Mouse (Mus musculus) lung, embryonic 14.5 days (tissue): ENCODE results near the gene Spag5. TPM values are rescaled to one million over a fixed set of nuclear protein-coding genes. Genes with fewer than 3 reads are reported as not detected.

Experiments
- ATAC-seq: fragments of 200-750 bp; cut with Nextera tagmentation; 2 replicates; pipeline ENCODE4 v1.8.0; 2017; ENCODE audit warnings: mild to moderate bottlenecking, moderate TSS enrichment, moderate library complexity; ENCODE audit not compliant: insufficient read depth
- DNase-seq: peaks from one replicate; pipeline ENCODE4 v3.0.0-alpha.2; 2015
- H3K27ac ChIP-seq: fragments of 300-500 bp; sonication (generic); 2 replicates; pipeline ENCODE4 v1.5.1; 2014; ENCODE audit warnings: low read depth, mild to moderate bottlenecking, moderate library complexity
- H3K27me3 ChIP-seq: fragments of 300-500 bp; sonication (generic); 2 replicates; pipeline ENCODE4 v1.6.1; 2014; ENCODE audit warnings: low read length, control low read depth; ENCODE audit not compliant: insufficient read depth
- H3K36me3 ChIP-seq: fragments of 300-500 bp; sonication (generic); 2 replicates; pipeline ENCODE4 v1.6.1; 2014; ENCODE audit warnings: control low read depth; ENCODE audit not compliant: insufficient read depth
- H3K4me1 ChIP-seq: fragments of 300-500 bp; sonication (generic); 2 replicates; pipeline ENCODE4 v1.6.1; 2014; ENCODE audit warnings: antibody characterized with exemption, control low read depth; ENCODE audit not compliant: insufficient read depth
- H3K4me2 ChIP-seq: fragments of 300-500 bp; sonication (generic); 2 replicates; pipeline ENCODE4 v1.6.1; 2014; ENCODE audit warnings: mild to moderate bottlenecking
- H3K4me3 ChIP-seq: fragments of 300-500 bp; sonication (generic); 2 replicates; pipeline ENCODE4 v1.5.1; 2014; ENCODE audit warnings: low read depth, low read length
- H3K9ac ChIP-seq: fragments of 300-500 bp; sonication (generic); 2 replicates; pipeline ENCODE4 v1.6.1; 2014
- H3K9me3 ChIP-seq: fragments of 300-500 bp; sonication (generic); 2 replicates; pipeline ENCODE4 v1.6.1; 2016; ENCODE audit warnings: low read depth, low read length, control low read depth
- CTCF ChIP-seq: IDR thresholded peaks from 2 replicates; pipeline ENCODE4 v1.5.1; 2016; ENCODE audit warnings: antibody characterized with exemption, low read depth
- WGBS: fragments of 180-500 bp; shearing (Covaris S2); extraction: QIAGEN DNeasy Blood & Tissue Kit; methylation state at CpG from one replicate; pipeline ENCODE4 v1.1.7; 2014; 5-methylcytosine and 5-hydroxymethylcytosine counted together
- polyA plus RNA-seq: library from polyadenylated mRNA; unstranded; fragments of >200 nt; fragmentation: Nextera tagmentation; extraction: Ambion mirVana; gene quantifications from 2 replicates; pipeline ENCODE4 v1.2.1, GENCODE M21; 2014

Gene Spag5
- polyA plus RNA-seq, 1 experiment from 2014 or later = 59.8 TPM

DNA sequence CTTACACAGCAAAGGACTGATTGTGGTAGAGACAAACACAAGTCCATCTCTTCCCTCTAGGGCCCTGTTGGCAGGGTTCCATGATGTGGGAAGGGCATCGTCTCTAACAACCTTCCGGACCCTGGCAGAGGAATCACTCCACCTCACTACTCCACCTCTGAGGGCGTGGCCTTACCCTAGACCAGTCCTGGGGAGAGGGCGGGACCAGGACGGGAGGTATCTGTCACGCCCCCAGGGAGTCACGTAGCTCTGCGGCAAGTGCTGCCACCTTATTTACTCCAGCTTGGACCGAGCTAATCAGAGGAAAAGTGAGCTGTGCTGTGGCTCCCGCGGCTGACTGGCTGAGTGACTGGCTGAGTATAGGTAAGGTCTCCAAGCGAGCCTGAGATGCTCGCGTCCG lies 21.5 kb downstream of the Spag5 start, which contains the start of gene Aldoc:
Gene Aldoc, plus strand, starts transcription at position 109 of the 400 bp plus-strand sequence.
- H3K9me3 ChIP-seq = no peaks in the 10 kb centered on the region
- no peaks in the 10 kb centered on the region for H3K27me3 ChIP-seq
- no peak for TF ChIP-seq CTCF
- ATAC-seq (peak; percentile 93), DNase-seq (peak; percentile 87)
- WGBS = 9% methylated on average over 15 of the region's 15 CpGs
- H3K4me1 ChIP-seq = peaks cover 7% of the 10 kb centered on the region; the same call in 1 of the 2 replicates
- H3K27ac ChIP-seq = peak within 1 kb of the TSS; percentile 46; the same call in 1 of the 2 replicates
- H3K36me3 ChIP-seq = peaks cover 49% of the 10 kb centered on the region
- peak within 1 kb of the TSS; percentile 42 for H3K4me2 ChIP-seq
- H3K4me3 ChIP-seq = 0 out of 2 replicates have a peak within 1 kb of the TSS, but pooled peaks have one; percentile 6
- H3K9ac ChIP-seq = no peak within 1 kb of the TSS

DNA sequence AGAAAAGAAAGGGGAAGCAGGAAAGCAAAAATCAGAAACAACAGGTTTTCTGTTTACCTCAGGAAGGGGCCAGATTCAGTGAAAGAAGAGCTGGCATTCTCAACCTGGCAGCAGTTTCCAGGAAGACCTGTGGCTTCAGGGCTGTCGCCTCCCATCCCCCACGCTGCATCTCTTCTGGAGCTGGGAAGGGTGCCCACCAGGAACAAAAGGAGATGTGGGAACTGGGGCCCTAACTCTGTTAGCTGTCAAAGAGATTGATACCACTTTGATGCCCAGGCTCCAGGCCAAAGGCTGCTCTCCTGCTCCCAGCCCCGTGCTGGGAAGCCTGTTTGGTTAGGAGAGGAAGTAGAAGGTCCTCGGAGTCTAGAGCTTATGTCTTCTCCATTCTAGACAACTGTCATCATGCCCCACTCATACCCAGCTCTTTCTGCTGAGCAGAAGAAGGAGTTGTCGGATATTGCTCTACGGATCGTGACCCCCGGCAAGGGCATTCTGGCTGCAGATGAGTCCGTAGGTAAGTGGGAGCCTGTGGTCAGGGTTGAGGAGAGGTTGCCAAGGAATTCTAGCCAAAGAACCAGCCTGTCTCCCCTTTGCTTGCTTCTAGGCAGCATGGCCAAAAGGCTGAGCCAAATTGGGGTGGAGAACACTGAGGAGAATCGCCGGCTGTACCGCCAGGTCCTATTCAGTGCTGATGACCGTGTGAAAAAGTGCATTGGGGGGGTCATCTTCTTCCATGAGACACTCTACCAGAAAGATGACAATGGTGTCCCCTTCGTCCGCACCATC lies 22.9 kb downstream of the Spag5 start:
- H3K4me3 ChIP-seq = no peak overlapping the region
- peaks cover 7% of the 10 kb centered on the region; the same call in 1 of the 2 replicates for H3K4me1 ChIP-seq
- TF ChIP-seq CTCF = no peak
- no peak overlapping the region; the same call in 1 of the 2 replicates for H3K27ac ChIP-seq
- H3K27me3 ChIP-seq = no peaks in the 10 kb centered on the region
- H3K9me3 ChIP-seq = no peaks in the 10 kb centered on the region
- H3K36me3 ChIP-seq = peaks cover 36% of the 10 kb centered on the region
- WGBS = 84% methylated on average over 15 of the region's 15 CpGs
- ATAC-seq (no peak), DNase-seq (no peak)
- no peak overlapping the region for H3K4me2 ChIP-seq
- H3K9ac ChIP-seq = no peak overlapping the region

DNA sequence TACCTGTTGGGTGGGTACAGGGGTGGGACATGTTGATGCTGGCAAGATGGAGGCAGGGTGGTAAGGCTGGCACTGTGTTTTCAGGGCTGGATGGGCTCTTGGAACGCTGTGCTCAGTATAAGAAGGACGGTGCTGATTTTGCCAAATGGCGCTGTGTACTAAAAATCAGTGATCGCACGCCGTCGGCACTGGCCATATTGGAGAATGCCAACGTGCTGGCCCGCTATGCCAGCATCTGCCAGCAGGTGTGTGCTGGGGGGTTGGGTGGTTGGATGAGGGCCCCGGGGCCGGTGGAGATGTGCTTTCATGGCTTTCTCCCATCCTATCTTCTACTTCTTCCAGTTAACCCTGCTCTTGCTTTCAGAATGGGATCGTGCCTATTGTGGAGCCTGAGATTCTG lies 23.6 kb downstream of the Spag5 start:
- peaks cover 30% of the 10 kb centered on the region for H3K36me3 ChIP-seq
- H3K9me3 ChIP-seq = no peaks in the 10 kb centered on the region
- DNase-seq = no peak
- no peak for ATAC-seq
- H3K4me2 ChIP-seq = no peak overlapping the region
- H3K27me3 ChIP-seq = no peaks in the 10 kb centered on the region
- H3K4me1 ChIP-seq = peaks cover 7% of the 10 kb centered on the region; the same call in 1 of the 2 replicates
- 93% methylated on average over 12 of the region's 12 CpGs for WGBS
- H3K27ac ChIP-seq = no peak overlapping the region
- no peak overlapping the region for H3K4me3 ChIP-seq
- no peak overlapping the region for H3K9ac ChIP-seq
- TF ChIP-seq CTCF = peak; percentile 7; the same call in 1 of the 2 replicates

DNA sequence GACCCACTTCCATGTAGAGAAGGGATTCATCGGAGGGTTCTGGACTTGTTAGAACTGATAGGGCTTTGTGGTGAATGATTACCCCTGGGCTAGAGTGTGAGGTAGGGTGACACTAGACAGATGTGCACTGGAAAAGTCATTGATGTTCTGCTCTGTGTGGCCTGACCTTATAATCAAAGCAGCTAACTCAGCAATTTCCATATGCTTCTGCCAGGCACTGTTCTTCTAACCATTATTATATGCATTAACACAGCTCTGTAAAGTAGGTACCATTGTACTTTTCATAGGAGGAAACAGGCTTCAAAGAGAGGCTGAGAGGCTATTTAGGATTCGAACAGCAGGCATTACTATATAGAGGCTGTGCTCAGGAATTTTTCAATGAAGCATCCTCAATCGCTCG lies 25.9 kb downstream of the Spag5 start:
- H3K9ac ChIP-seq = no peak overlapping the region
- no peak for TF ChIP-seq CTCF
- DNase-seq (no peak), ATAC-seq (no peak)
- H3K9me3 ChIP-seq = no peaks in the 10 kb centered on the region
- WGBS = 86% methylated on average over 4 of the region's 4 CpGs
- no peak overlapping the region for H3K27ac ChIP-seq
- peak overlapping the region; percentile 87; the same call in 1 of the 2 replicates for H3K4me3 ChIP-seq
- no peaks in the 10 kb centered on the region for H3K27me3 ChIP-seq
- H3K4me1 ChIP-seq = peaks cover 6% of the 10 kb centered on the region; the same call in 1 of the 2 replicates
- H3K36me3 ChIP-seq = 0 out of 2 replicates have a peak, but pooled peaks cover 8% of the 10 kb centered on the region
- no peak overlapping the region for H3K4me2 ChIP-seq

DNA sequence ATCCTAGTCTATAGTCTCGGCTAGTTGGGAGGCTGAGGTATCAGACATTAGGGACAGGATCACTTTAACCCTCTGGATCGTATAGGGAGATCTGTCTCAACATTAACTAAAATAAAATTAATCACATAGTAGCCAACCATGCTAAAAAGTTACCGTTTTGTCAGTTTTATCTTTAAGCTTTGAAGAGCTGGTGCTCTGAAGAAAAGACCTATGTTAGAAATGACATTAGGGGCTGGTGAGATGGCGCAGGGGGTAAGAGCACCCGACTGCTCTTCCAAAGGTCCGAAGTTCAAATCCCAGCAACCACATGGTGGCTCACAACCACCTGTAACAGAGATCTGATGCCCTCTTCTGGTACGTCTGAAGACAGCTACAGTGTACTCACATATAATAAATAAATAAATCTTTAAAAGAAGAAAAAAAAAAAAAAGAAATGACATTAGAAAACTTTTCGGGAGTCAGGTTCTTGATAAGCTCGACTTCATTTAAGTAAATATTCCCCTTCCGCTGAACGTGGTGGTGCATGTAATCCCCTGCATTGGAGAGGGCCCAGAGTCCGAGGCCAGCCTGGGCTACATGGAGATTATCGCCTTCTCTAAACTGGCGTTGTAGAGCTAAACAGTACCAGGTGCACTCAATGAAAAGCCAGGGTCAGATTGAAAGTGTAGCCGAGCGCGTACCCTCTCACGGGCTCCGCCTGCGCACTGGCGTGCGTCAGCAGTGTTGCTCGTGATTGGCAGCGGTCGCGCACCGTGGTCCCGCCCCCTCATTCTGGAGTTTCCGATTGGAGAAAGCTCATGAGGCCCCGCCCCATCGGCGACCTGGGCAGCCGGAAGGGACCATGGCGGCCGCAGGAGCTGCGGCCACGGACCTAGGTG lies 26.5 kb downstream of the Spag5 start, which contains the start of gene Pigs:
Gene Pigs, plus strand, starts transcription at position 782 of the 878 bp plus-strand sequence.
- Histone ChIP-seq H3K4me1 (no peaks in the 10 kb centered on the region), H3K9ac (peak within 1 kb of the TSS; percentile 84), H3K4me2 (peak within 1 kb of the TSS; percentile 82), H3K36me3 (0 out of 2 replicates have a peak, but pooled peaks cover 2% of the 10 kb centered on the region), H3K27me3 (no peaks in the 10 kb centered on the region), H3K27ac (no peak within 1 kb of the TSS), H3K4me3 (peak within 1 kb of the TSS; percentile 87), H3K9me3 (no peaks in the 10 kb centered on the region)
- 9% methylated on average over 37 of the region's 37 CpGs for WGBS
- peak; percentile 95 for ATAC-seq
- TF ChIP-seq CTCF = 0 out of 2 replicates have a peak, but pooled peaks have one; percentile 3
- peak; percentile 99 for DNase-seq

DNA sequence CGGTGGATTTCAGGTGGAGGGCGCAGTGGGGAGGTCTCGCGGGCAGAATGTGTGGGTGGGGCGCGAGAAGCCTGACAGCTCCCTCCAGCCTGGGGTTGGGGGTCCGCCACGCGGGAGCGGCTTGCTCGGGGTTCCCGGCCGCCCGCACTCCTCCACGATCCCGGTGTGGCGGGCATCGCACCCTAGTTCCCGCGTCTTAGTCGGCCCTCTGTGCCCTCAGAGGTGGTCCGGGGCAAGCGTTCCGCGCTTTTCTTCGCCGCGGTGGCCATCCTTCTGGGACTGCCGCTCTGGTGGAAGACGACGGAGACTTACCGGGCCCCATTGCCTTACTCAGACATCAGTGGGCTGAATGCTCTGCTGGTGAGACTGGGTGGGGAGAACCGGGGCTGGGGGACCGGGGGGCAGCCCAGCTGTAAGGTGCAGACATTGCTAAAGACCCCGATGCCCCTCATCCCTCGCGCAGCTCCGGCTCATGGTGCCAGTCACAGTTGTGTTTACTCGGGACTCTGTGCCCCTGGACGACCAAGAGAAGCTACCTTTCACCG lies 27.3 kb downstream of the Spag5 start:
- peak; percentile 72; the same call in 1 of the 2 replicates for ATAC-seq
- Histone ChIP-seq H3K27ac (no peak overlapping the region), H3K36me3 (0 out of 2 replicates have a peak, but pooled peaks cover 5% of the 10 kb centered on the region), H3K27me3 (no peaks in the 10 kb centered on the region), H3K4me1 (no peaks in the 10 kb centered on the region), H3K4me2 (peak overlapping the region; percentile 82), H3K9me3 (no peaks in the 10 kb centered on the region), H3K9ac (peak overlapping the region; percentile 84), H3K4me3 (peak overlapping the region; percentile 87)
- whole genome bisulfite sequencing = under 1% methylated on average over 39 of the region's 41 CpGs
- no peak for TF ChIP-seq CTCF
- no peak for DNase-seq
